Mouse (Mus musculus) bone marrow, adult 2 months (tissue): ENCODE measurements at regions not wholly inside any gene's neighbourhood (a gene's known extent, or its start where the extent isn't known, plus 50 kb on each side); places are given as distances from the start of the nearest gene placed in this dataset.

Source experiments
- CTCF ChIP-seq: fragments of 200-500 bp; IDR thresholded peaks from 2 replicates; pipeline ENCODE4 v1.5.1; 2011; ENCODE audit warnings: low read length, control low read depth; ENCODE audit not compliant: control insufficient read depth, insufficient read depth
- POLR2A ChIP-seq: fragments of 200-500 bp; IDR thresholded peaks from 2 replicates; pipeline ENCODE4 v1.6.1; 2011; ENCODE audit warnings: low read depth, mild to moderate bottlenecking, control low read depth, low read length, borderline replicate concordance; ENCODE audit not compliant: control insufficient read depth

DNA sequence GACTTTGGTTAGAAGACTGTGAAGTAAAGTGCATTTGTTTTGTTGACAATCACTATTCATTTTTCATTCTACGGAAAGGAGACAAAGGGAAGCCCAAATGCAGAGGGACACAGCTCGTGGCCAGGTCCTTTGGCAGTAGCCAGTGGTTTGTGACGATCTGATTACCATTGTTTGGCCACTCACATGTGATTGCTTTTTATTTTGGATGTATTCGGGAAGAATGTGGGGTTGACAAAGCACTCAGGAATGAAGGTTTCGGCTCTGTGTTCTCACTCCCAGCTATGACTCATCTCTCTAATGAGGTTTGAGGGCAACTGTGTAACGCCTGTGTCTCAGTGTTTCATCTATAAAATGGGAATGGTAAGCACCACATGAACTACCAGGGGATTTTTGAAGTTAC lies 234.5 kb upstream of the Gm15217 start:
- TF ChIP-seq CTCF (no peak), POLR2A (no peak)
